Mouse (Mus musculus): ENCODE measurements around the gene Gm3526.
"Not testable (repeated sequence)": the region's sequence is repeated elsewhere in the genome, so short reads cannot be mapped to it uniquely, and the experiment has no call there.

Gene Gm3526

DNA sequence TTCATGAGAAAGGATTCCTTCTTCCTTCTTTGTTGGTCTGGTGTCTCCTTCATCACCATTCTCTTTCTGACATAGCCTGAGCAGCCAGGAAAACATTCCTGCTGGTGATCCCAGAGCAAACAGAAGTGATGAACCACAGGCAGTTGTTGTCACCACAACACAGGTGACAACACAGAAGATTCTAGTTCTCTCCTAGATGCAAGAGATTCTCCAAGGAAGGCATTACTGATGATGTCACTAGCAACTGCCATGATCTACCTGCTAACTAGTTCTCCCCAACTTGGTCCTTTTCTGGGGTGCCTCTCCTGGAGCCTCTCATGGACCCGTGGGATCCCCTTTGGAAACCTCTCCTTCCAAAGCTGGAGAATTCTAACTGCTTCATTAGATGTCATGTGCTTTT is at the start of gene Gm3526:
TSS of gene Gm3526 (minus strand) at position 101 of the 400 bp plus-strand sequence.
- DNase-seq (ENCODE audit: low spot score): not testable (repeated sequence)
